8 mouse cellular contexts compared by ENCODE assay signal in the genomic region with DNA sequence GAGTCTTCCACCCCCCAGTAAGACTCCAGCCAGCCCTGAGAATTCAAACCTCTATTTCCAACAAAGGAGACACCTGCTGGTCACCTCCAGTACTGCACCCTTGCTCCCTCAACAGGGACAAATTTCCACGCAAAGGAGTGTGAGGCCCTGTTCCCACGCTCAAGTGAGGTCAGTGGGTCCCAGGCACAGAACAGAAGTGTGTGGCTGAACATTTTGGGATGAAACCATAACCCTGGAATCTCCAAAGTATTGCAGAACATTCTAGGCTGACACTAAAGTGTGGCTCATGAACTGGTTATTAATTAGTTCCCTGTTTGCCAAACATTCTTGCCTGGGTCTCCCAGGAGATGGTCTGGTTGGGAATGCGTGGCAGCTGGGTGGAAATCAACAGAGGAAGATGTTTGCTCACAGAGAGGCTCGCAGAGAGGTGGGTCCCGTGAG. TPM values are rescaled to one million over a fixed set of nuclear protein-coding genes. Genes with fewer than 3 reads are reported as not detected.
DNase-seq lines count a peak whose midpoint lies in the region; ATAC-seq lines count a peak whose summit lies in the region.

No protein-coding gene starts in this region.

- H3K27me3 ChIP-seq in splenic B cell, adult 2 months (ENCODE audit: control insufficient read depth, insufficient read depth, low read length, poor library complexity, severe bottlenecking): no peaks in the 10 kb centered on the region

- ATAC-seq in frontal cortex, adult (ENCODE audit: low TSS enrichment): no peak
- ATAC-seq in megakaryocyte-erythroid progenitor cell, adult 5-6 weeks (replicated peaks; ENCODE audit: low FRiP score, low TSS enrichment, poor library complexity, severe bottlenecking): peak; percentile 59; the same call in 1 of the 2 replicates

- no peaks in the 10 kb centered on the region for H3K36me3 ChIP-seq in splenic B cell, adult 2 months (ENCODE audit: control insufficient read depth, insufficient read depth, low read length, poor library complexity, severe bottlenecking)

- DNase-seq in frontal cortex, postnatal 25 days (ENCODE audit: low spot score in 2 of 2): peak; percentile 60 to 68
- DNase-seq in adrenal gland, adult 18-20 months (ENCODE audit: low spot score in 2 of 2): peak; percentile 67 to 78
- peak; percentile 77 for DNase-seq in embryo, embryonic 10.5 days (ENCODE audit: low spot score)
- peak; percentile 89 for DNase-seq in heart, postnatal 4 days
- DNase-seq in layer of hippocampus, postnatal 14 days (ENCODE audit: low spot score in 2 of 2): peak; percentile 68 to 74
- peak; percentile 77 for DNase-seq in splenic B cell, adult 2 months (ENCODE audit: low read depth, low spot score)

RNA-seq across cellular contexts. Expression of a gene that starts 6.6 kb away (rescaled TPM):
- total RNA-seq in adrenal gland, adult 18-20 months (2021): 1 to 10 TPM; 1.8 TPM
- total RNA-seq in heart, postnatal 4 days (2021): under 1 TPM; 0.45 to 0.91 TPM
- total RNA-seq in layer of hippocampus, postnatal 14 days (2021): under 1 TPM; 0.14 to 0.21 TPM
- total RNA-seq in megakaryocyte-erythroid progenitor cell, adult 5-6 weeks (2014; fragmentation: Nextera tagmentation): not detected in 2 replicates
- 0.42 TPM in 1 of 2 replicates, not detected in the other for total RNA-seq in megakaryocyte-erythroid progenitor cell, adult 5-6 weeks (2017)
